Mouse (Mus musculus) MEL (cell line): ENCODE measurements around the gene Gm17359. TPM values are rescaled to one million over a fixed set of nuclear protein-coding genes. Genes with fewer than 3 reads are reported as not detected.

Experiments
- DNase-seq: peaks from one replicate; pipeline ENCODE4 v3.0.0; 2011; ENCODE audit warnings: low read depth, low spot score
- H3K27ac ChIP-seq: 2 replicates; pipeline ENCODE4 v1.5.1; 2012; ENCODE audit warnings: low read depth, mild to moderate bottlenecking, control low read depth, low read length, moderate library complexity; ENCODE audit not compliant: control insufficient read depth
- H3K27me3 ChIP-seq, 2 experiments: fragments of 150-350 bp in 1 of 2; sonication (generic) in 1 of 2; 2 replicates each; pipeline ENCODE4 v1.6.1; 2012; ENCODE audit warnings: low read length in 2 of 2, mild to moderate bottlenecking in 2 of 2, improper control_type of control experiment in 1 of 2, moderate library complexity in 1 of 2; ENCODE audit not compliant: insufficient read depth in 2 of 2, control insufficient read depth in 1 of 2
- H3K36me3 ChIP-seq, 2 experiments: 2 replicates each; pipeline ENCODE4 v1.6.1; 2012 to 2014; ENCODE audit warnings: low read length in 2 of 2, improper control_type of control experiment in 1 of 2, inconsistent platforms in 1 of 2, mild to moderate bottlenecking in 1 of 2; ENCODE audit not compliant: insufficient read depth in 2 of 2, control insufficient read depth in 1 of 2
- H3K4me1 ChIP-seq, 2 experiments: fragments of 150-350 bp in 1 of 2; sonication (generic) in 1 of 2; 2 replicates each; pipeline ENCODE4 v1.6.1; 2012; ENCODE audit warnings: low read length in 2 of 2, improper control_type of control experiment in 1 of 2, mild to moderate bottlenecking in 1 of 2; ENCODE audit not compliant: insufficient read depth in 2 of 2, control insufficient read depth in 1 of 2
- H3K4me3 ChIP-seq, 2 experiments: fragments of 150-350 bp in 1 of 2; sonication (generic) in 1 of 2; 2 replicates each; pipeline ENCODE4 v1.5.1; 2012; ENCODE audit warnings: low read depth in 2 of 2, low read length in 2 of 2, mild to moderate bottlenecking in 2 of 2, moderate library complexity in 2 of 2, control low read depth in 1 of 2, improper control_type of control experiment in 1 of 2; ENCODE audit not compliant: control insufficient read depth in 1 of 2, insufficient read depth in 1 of 2
- H3K79me2 ChIP-seq: 2 replicates; pipeline ENCODE4 v1.6.1; 2012; ENCODE audit warnings: mild to moderate bottlenecking, low read length, moderate library complexity; ENCODE audit not compliant: control insufficient read depth, poor library complexity, insufficient read depth
- H3K9ac ChIP-seq: 2 replicates; pipeline ENCODE4 v1.6.1; 2012; ENCODE audit warnings: low read depth, mild to moderate bottlenecking, control low read depth, low read length, moderate library complexity; ENCODE audit not compliant: control insufficient read depth, poor library complexity, severe bottlenecking
- H3K9me3 ChIP-seq: fragments of 150-350 bp; sonication (generic); replicated peaks from 2 replicates; pipeline ENCODE4 v1.6.1; 2012; ENCODE audit warnings: mild to moderate bottlenecking, low read length, improper control_type of control experiment, moderate library complexity; ENCODE audit not compliant: insufficient read depth
- CHD1 ChIP-seq: IDR thresholded peaks from 2 replicates; pipeline ENCODE4 v1.6.1; 2012; ENCODE audit warnings: low read depth, mild to moderate bottlenecking, inconsistent platforms, low read length, improper control_type of control experiment
- CTCF ChIP-seq, 3 experiments: IDR thresholded peaks in 2 of 3; conservative IDR thresholded peaks in 1 of 3; 2 replicates each; pipeline ENCODE4 v1.5.1; 2011 to 2012; ENCODE audit warnings: low read length in 3 of 3, low read depth in 2 of 3, mild to moderate bottlenecking in 2 of 3, improper control_type of control experiment in 1 of 3, inconsistent platforms in 1 of 3, mixed read lengths in 1 of 3, moderate library complexity in 1 of 3; ENCODE audit not compliant: control insufficient read depth in 1 of 3, insufficient read depth in 1 of 3, poor library complexity in 1 of 3, severe bottlenecking in 1 of 3
- EP300 ChIP-seq, 2 experiments: IDR thresholded peaks; 2 replicates each; pipeline ENCODE4 v1.6.1; 2011; ENCODE audit warnings: improper control_type of control experiment in 2 of 2, low read length in 2 of 2, low read depth in 1 of 2, mild to moderate bottlenecking in 1 of 2
- GABPA ChIP-seq: IDR thresholded peaks from 2 replicates; pipeline ENCODE4 v1.6.1; 2012; ENCODE audit warnings: low read depth, mild to moderate bottlenecking, inconsistent platforms, low read length, improper control_type of control experiment, moderate library complexity
- GATA1 ChIP-seq: IDR thresholded peaks from 2 replicates; pipeline ENCODE4 v1.6.1; 2011; ENCODE audit warnings: low read depth, low read length, improper control_type of control experiment
- KAT2A ChIP-seq: conservative IDR thresholded peaks from 2 replicates; pipeline ENCODE4 v1.6.1; 2012; ENCODE audit warnings: low read depth, low read length, improper control_type of control experiment, inconsistent platforms
- MAFK ChIP-seq: IDR thresholded peaks from 2 replicates; pipeline ENCODE4 v1.6.1; 2011; ENCODE audit warnings: low read depth, mild to moderate bottlenecking, low read length, improper control_type of control experiment, borderline replicate concordance
- MAZ ChIP-seq: IDR thresholded peaks from 2 replicates; pipeline ENCODE4 v1.6.1; 2012; ENCODE audit warnings: low read depth, mild to moderate bottlenecking, inconsistent platforms, low read length, improper control_type of control experiment
- MXI1 ChIP-seq: IDR thresholded peaks from 2 replicates; pipeline ENCODE4 v1.6.1; 2011; ENCODE audit warnings: mild to moderate bottlenecking, low read depth, low read length, improper control_type of control experiment
- POLR2AphosphoS5 ChIP-seq: IDR thresholded peaks from 2 replicates; pipeline ENCODE4 v1.6.1; 2012; ENCODE audit warnings: low read depth, borderline replicate concordance, mild to moderate bottlenecking, inconsistent platforms, low read length, moderate library complexity, mixed read lengths
- RAD21 ChIP-seq: IDR thresholded peaks from 2 replicates; pipeline ENCODE4 v1.6.1; 2011; ENCODE audit warnings: mild to moderate bottlenecking, low read depth, low read length, improper control_type of control experiment
- RCOR1 ChIP-seq: IDR thresholded peaks from 2 replicates; pipeline ENCODE4 v1.6.1; 2012; ENCODE audit warnings: low read depth, mild to moderate bottlenecking, inconsistent platforms, low read length, improper control_type of control experiment
- SIN3A ChIP-seq: IDR thresholded peaks from 2 replicates; pipeline ENCODE4 v1.6.1; 2012; ENCODE audit warnings: low read length, improper control_type of control experiment, inconsistent platforms
- SMC3 ChIP-seq: IDR thresholded peaks from 2 replicates; pipeline ENCODE4 v1.6.1; 2011; ENCODE audit warnings: low read depth, low read length, improper control_type of control experiment
- TBP ChIP-seq: IDR thresholded peaks from 2 replicates; pipeline ENCODE4 v1.8.0; 2011; ENCODE audit warnings: low read depth, low read length, improper control_type of control experiment
- UBTF ChIP-seq: IDR thresholded peaks from 2 replicates; pipeline ENCODE4 v1.6.1; 2012; ENCODE audit warnings: low read depth, mild to moderate bottlenecking, inconsistent platforms, low read length, improper control_type of control experiment, moderate library complexity, borderline replicate concordance; ENCODE audit not compliant: insufficient read depth
- ZC3H11A ChIP-seq: IDR thresholded peaks from 2 replicates; pipeline ENCODE4 v1.6.1; 2012; ENCODE audit warnings: low read depth, mild to moderate bottlenecking, inconsistent platforms, low read length, improper control_type of control experiment
- polyA plus RNA-seq, 2 experiments: library from polyadenylated mRNA; stranded (reverse) in 1 of 2; unstranded in 1 of 2; fragments of >175 nt in 1 of 2; fragments of >200 nt in 1 of 2; gene quantifications; 2 replicates each; pipeline versions ENCODE4 v1.2.1 to v1.2.4; 2012; ENCODE audit warnings: low replicate concordance in 2 of 2, low read depth in 1 of 2; ENCODE audit not compliant: insufficient read length in 2 of 2, insufficient read depth in 1 of 2, missing spikeins in 1 of 2
- total RNA-seq: library from RNA; depleted of rRNA; stranded (reverse); fragments of 300-350 nt; gene quantifications from 2 replicates; pipeline ENCODE4 v1.2.3, GENCODE M21; 2012

The Gm17359 gene
- total and polyA plus RNA-seq, 3 experiments: 0.15 TPM; not detected in 2

- Histone ChIP-seq H3K79me2 (no peaks in the 10 kb centered on the region), H3K4me1 (no peaks in the 10 kb centered on the region), H3K36me3 (no peaks in the 10 kb centered on the region)
- DNase-seq: no peak
- TF ChIP-seq KAT2A (no peak), MAZ (no peak), RCOR1 (no peak), POLR2AphosphoS5 (no peak), CHD1 (no peak), EP300 (IDR thresholded peaks at IDR 0.05; ENCODE audit: low read depth in 1 of 2, low read length in 2 of 2) (no peak), SIN3A (no peak), GABPA (no peak), SMC3 (no peak), TBP (no peak)
- TF ChIP-seq, all 39 proteins: peak for 0
- Histone ChIP-seq H3K27me3 (peaks cover 2% of the 10 kb centered on the region in 2 experiments; a peak in 1 of 4 replicates), H3K27ac (no peak overlapping the region), H3K4me3 (no peak overlapping the region), H3K9me3 (no peaks in the 10 kb centered on the region), H3K9ac (no peak overlapping the region)
Observed at GRCm38 (mm10) chr3:79418921-79419320, 82.5 kb downstream of the Gm17359 start.

GRCm38 (mm10) chr3:79425441-79425840, 89.0 kb downstream of the Gm17359 start:
- no peak for DNase-seq
- Histone ChIP-seq H3K27me3 (peaks cover 2% of the 10 kb centered on the region in 2 experiments; a peak in 2 of 4 replicates), H3K27ac (no peak overlapping the region), H3K9ac (no peak overlapping the region), H3K4me1 (no peaks in the 10 kb centered on the region), H3K9me3 (no peaks in the 10 kb centered on the region), H3K4me3 (no peak overlapping the region), H3K79me2 (no peaks in the 10 kb centered on the region), H3K36me3 (no peaks in the 10 kb centered on the region)
- TF ChIP-seq MAFK: no peak
- no peak for TF ChIP-seq GATA1

GRCm38 (mm10) chr3:79433593-79433992, 97.1 kb downstream of the Gm17359 start:
- Histone ChIP-seq H3K27me3 (no peaks in the 10 kb centered on the region; a peak in 1 of 4 replicates), H3K4me3 (no peak overlapping the region), H3K79me2 (no peaks in the 10 kb centered on the region), H3K27ac (no peak overlapping the region), H3K36me3 (no peaks in the 10 kb centered on the region; a peak in 1 of 4 replicates), H3K9me3 (no peaks in the 10 kb centered on the region), H3K4me1 (peaks cover 0 to 4% of the 10 kb centered on the region in 2 experiments; a peak in 2 of 4 replicates), H3K9ac (no peak overlapping the region)
- TF ChIP-seq UBTF (no peak), ZC3H11A (peak; percentile 47), SIN3A (no peak), MXI1 (no peak), CTCF (IDR thresholded peaks at IDR 0.05 in 2 of 3, conservative IDR thresholded peaks at IDR 0.05 in 1 of 3; ENCODE audit: control insufficient read depth in 1 of 3, insufficient read depth in 1 of 3, low read depth in 2 of 3, low read length in 3 of 3, poor library complexity in 1 of 3, severe bottlenecking in 1 of 3) (peak in 2 of 3 experiments; percentile 26 to 43; a peak in 3 of 6 replicates), SMC3 (peak; percentile 71), KAT2A (no peak), RAD21 (peak; percentile 26)
- DNase-seq: peak; percentile 36
